Mouse (Mus musculus): ENCODE data around the gene Prkce. TPM values are rescaled to one million over a fixed set of nuclear protein-coding genes. Genes with fewer than 3 reads are reported as not detected.
A peak's percentile ranks its signal among the peaks of the same experiment; 100 is the strongest.

Prkce gene
- total RNA-seq, 2 experiments from 2014 or later = 2.3 to 5.9 TPM

DNA sequence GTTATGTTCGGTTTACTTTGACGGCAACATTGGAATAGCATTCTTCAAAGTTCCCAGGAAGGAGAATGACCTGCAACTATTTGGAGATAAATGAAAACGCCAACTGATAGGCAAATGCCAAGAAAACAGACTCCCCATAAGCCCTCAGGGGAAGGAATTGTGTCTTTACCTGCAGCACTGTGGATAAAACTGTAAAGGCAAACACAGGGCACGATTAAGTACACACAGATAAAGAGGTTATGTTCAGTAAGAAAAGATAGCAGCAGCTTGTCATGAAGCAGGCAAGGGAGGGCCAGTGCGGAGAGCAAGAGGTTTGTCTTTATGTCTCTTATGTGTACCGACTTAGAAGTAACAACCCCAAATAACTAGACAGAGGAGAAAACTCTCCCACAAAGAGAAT is 326.9 kb downstream of the Prkce start:
- ATAC-seq (replicated peaks; ENCODE audit: poor library complexity, severe bottlenecking) = no peak

DNA sequence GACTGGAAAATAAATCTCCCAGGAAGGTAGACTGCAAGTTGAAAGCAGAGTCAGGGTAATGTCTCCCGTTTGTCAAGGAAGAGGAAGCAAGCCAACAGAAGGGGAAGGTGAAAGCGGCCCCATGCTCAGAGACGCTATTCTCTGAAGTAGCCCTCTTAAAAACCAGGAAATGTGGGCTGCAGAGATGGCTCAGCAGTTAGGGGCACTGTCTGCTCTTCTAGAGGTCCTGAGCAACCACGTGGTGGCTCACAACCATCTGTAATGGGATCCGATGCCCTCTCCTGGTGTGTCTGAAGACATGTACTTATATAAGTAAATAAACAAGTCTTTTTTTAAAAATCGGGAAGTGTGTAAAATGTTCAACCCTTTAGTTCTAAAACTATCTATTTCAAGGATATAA is 327.3 kb downstream of the Prkce start:
- peak; percentile 94 for ATAC-seq (replicated peaks; ENCODE audit: poor library complexity, severe bottlenecking)

DNA sequence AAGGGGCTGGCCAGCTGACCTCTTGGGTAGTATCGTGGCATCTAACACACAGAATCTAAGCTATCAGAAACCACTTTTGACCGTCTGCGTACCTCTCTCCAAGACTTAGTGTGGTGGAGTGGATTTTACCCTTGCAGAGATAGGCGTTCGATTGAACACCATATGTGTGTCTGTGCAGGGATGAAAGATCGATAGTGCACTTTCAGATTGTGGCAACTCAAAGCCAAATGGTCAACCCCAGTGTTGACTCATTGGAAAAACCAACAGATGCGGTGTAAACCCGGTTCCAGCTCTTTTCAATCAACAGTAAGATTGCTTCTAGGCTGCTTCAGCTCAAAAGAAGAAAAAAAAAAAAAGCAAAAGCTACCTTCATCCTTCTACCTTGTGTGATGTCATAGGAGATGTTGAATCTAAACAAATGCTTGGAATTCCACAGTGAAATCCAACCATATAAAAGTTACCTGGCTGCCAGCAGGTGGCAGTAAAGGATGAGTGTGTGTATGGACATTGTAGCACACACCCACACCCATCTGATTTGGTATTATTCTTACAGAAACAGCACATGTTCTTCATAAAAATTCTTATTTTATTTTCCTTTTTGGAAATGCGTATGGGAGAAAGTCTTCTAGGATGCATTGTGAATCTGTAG is 328.7 kb downstream of the Prkce start:
- ATAC-seq (replicated peaks; ENCODE audit: poor library complexity, severe bottlenecking) = no peak

DNA sequence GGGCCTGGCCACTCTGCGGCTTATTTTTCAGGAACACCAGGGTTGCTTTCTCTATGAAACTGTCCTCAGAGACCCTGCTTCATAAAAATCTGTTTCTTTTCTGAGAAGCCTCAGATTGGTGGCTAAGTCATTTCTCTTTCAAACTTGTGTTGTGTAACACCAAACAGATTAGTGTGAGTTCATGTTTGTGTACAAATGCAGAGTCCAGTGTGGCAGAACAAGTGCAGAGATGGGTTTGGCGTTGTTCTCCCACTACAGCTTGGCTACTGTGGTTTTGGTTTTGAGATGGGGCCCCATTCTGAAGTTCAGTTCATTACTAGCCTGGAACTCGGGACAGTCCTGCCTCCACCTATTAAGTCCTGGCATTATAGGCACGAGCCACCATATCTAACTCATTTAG is 329.7 kb downstream of the Prkce start:
- no peak for ATAC-seq (replicated peaks; ENCODE audit: poor library complexity, severe bottlenecking)

DNA sequence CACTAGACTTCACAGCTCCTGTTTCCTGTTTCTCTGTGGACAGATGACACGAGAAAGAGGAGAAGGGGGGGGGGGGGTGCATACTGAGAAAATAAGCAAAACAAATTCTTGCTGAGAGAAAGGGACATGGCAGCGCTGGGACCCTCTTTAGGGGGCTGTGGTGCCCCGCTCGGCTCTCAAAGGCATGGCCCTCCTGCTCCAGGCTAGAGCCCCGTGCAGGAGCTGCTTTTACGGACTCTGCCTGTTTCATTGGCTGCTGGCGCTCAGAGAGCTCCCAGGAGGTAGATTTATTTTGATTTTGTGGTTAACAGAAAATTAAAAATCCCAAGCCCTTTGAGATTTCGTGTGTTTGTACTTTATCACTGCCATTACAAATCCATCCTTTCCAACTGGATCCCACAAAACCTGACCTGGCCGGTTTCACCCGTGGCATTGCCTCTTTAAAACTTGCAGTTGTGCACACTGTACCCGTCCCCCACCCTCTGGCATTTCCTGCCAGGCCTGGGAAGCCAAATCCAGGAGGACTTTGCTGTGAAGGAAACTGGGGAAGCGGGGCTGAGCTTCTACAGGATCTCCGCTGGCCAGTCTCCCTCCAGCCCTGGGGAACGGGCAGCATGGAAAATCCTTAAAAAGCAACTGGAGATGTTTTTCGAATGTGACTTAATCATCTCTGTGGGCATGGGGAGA is 331.9 kb downstream of the Prkce start:
- no peak for ATAC-seq (replicated peaks; ENCODE audit: poor library complexity, severe bottlenecking)

DNA sequence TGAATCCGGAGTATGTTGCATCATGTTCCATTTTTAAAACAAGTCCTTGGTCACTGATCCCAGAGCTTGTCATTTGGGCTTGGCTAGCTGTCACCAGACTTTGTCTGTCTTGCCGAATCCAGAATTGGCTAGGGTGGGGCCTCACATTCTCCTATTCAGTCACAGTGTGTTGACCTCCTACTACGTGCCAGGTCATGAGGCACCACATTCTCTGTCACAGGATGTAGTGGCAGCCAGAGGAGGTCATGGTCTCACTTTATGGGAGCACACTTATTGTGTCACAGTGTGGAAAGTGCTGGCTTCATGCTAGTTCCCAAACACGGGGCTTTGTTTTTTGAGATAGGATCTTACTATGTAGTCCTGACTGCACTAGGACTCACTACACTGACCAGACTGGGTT is 333.8 kb downstream of the Prkce start:
- ATAC-seq (replicated peaks; ENCODE audit: poor library complexity, severe bottlenecking) = no peak

DNA sequence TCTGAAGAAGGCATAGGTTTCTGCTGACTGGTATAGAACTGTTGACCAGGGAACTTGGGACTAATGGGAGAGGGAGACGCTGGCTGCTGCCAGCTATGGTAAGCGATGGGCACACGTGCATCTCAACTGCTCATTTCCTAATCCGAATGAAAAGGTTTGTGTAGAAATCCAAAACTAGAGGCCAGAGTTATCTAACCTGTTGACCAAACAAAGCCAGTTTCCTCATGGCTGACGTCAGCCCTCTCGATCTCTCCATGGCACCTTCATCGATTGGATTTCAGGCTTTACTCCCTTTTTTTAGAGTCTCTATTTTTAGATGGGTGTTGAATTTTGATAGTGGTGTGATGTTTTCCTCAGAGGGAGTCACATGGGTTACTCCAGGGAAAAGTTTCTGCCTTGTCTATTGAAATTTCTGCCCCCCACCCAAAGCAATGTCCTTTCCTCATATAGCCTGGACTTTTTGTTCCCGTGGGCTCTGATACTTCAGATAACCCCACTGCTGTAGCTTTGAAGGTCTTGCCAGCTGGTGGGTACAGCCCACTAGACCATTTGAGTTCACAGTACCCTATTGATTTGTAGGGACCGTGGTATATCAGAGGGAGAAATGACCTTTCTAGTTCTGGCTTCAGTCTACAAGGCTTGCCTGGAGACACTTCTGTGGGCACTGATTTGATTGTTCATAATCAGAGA is 335.8 kb downstream of the Prkce start:
- ATAC-seq (replicated peaks; ENCODE audit: poor library complexity, severe bottlenecking) = no peak

DNA sequence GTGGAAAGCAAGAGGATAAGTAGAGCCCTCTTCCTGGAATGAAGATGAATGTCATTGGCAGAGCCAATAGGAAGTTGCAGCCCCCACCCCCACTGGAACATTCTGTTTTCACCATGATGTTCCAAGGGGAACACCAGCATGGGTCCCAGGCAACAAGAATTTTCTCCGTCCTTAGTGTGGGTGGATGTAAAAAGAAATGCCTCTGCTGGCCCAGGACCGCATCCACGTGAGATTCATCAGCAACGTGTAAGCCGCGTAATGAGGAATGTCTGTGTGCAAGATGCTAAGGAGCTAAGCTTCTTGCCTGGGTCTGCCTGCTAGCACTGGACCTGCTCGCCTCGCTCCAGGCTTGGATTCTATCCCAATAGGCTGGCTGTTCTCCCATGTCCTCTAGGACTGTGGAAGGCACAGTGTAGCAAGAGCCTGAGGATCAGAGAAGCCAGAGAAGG is 337.6 kb downstream of the Prkce start, which contains the start of gene Gm10309:
Gene Gm10309, minus strand, starts transcription at position 50 of the 449 bp plus-strand sequence.
- ATAC-seq (replicated peaks; ENCODE audit: poor library complexity, severe bottlenecking) = no peak

DNA sequence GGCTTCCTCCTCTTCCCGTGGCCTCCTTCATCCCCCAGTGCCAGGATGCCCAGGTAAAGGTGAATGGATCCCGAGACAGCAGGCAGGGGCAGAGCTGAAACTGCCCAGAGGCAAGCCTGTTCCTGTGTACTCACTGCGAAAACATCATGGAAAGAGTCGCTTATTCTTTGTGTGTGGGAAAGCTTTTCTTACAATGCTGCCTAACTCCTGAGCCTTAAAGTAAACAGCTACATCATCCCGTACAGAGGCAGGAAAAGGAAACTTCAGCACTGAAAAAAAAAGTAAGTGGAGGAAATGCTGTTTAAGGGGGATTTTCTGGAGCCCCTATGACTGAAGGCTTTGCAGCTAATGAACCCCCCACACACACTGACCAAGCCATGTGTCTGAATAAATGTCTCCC is 339.3 kb downstream of the Prkce start:
- ATAC-seq (replicated peaks; ENCODE audit: poor library complexity, severe bottlenecking) = no peak

DNA sequence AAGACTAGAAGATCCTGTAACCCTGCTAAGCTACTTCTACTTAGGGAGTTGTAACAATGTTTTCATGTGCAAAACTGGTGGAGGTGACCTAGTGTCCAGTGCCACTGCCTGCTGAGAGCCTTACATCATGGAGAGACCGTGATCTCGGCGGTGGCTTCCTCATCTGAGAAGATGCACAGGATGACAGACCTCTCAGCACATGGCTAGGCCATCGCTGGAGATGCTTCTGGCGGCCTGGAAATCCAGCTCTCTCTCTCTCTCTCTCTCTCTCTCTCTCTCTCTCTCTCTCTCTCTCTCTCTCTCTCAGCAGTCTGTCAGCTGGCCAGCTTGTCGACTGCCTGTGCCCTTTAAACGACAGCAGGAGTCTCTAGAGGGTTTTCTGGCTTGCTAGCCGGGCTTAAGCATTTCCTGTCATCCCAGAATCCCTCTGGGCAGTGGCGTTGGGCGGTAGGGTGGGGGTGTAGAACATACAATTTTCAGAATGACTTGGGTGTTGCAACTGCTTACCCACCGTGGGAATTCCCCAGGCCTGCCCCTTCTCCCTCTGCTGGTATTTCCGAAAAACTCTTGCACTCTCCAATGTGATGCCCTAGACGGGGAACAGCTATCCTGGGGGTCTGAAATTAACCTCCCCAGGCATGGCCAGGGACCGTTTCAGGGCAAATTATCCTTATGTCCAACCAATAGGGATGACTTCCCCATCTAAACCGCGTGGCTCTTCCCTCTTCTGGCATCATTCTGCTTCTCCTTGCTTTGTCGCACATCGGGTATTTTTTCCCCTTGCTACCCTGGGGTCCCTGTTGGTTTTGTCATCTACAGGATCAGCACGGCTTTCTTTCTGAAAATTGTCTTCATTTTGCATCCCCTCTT is 340.0 kb downstream of the Prkce start:
- 0 out of 2 replicates have a peak, but pooled peaks have one; percentile 27 for ATAC-seq (replicated peaks; ENCODE audit: poor library complexity, severe bottlenecking)

DNA sequence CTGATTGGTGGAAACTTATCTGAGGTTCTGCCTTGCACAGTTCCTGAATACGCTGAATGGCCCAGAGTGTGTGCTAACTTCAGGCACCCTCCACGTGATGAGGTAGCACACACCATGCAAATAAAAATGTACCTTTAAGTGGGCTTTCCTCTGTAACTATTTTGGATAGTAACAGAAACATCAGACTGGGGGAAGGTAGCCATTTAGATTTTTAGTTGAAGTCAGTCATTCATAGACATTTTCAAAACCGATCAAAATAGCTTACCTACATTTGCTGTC is 340.6 kb downstream of the Prkce start:
- no peak for ATAC-seq (replicated peaks; ENCODE audit: poor library complexity, severe bottlenecking)

DNA sequence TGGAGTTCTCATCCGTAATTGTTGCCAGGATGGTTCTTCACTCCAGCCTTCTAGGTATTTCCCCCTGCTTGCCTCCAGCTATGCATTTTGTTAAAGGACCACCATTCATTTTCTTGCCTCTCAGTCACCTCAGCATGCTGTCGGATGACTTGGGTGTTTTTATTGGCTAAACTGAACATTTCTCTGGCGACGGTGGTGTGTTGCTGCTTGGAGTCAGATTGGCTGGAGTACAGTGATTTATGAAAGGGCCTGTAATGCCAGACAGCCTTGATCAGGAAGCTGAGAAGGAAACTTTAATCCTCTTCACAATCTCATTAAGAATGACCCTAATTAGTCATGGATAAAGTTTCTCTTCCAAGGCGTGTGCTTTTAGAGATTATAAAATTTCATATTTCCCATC is 342.3 kb downstream of the Prkce start:
- ATAC-seq (replicated peaks; ENCODE audit: poor library complexity, severe bottlenecking) = no peak

DNA sequence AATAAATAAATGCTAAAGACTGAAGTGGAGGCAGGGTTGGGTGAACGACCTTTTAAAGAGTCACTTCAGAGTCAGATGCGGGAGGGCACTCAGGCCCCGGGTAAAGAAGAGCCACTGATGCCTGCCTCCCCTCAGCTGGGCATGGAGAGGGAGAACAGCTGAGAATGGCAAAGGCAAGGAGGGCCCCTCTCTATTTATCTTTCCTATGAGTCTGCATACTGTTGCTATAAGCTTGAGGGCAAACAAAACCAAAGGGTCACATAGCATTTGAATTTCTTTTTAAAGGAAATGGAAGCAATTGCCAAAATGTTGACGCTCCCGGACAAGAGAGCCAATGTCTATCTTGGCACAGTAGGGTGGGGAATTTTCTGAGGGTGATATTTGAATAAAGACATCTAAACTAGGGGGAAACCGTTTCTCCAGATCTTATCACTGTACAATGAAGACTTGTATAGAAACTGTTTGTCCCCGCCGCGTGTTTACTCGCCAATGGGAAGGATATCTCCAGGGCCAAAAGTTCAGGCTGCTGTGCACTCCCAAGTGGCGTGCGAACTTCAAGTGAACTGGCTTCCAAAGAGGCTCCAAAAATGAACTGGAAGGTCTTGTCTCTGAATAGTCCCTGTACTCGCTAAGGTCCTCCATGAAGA is 347.5 kb downstream of the Prkce start:
- ATAC-seq (replicated peaks; ENCODE audit: poor library complexity, severe bottlenecking) = no peak

DNA sequence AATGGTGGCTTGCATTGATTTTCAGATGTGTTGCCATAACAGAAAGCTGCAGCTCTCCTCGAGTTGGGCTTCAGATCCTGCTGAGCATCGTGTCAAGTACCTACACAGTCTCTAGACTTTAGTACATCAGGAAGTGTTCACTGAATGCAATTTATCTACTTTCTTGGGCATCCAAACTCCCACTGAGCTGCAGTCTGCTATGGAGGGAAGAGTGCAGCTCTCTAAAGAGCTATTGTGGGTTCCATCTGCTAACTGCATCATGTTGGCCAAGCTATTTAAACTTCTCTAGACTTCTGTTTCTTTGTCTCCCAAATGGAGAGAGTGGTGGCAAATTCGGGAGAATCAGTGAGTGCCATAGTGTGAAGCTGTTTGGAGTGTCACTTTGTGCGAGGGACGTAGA is 349.0 kb downstream of the Prkce start:
- no peak for ATAC-seq (replicated peaks; ENCODE audit: poor library complexity, severe bottlenecking)

DNA sequence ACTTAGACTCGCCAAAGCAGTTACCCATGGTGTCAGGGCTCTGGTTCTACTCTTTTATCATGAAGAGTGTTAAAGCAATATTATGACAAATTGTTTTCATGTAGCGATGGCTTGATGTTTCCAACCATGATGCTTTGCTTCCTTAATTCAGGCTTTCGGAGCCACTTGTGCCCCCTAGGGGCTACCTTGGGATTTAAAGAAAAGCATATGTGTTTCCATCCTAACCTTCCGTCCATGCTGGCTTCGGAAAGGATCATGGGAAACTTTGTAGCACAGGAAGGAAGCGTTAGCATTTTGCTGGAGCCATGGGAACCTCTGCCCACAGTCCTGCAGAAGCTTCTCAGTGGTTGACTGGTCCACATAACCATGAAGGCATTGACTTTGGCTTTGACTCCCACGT is 351.0 kb downstream of the Prkce start:
- no peak for ATAC-seq (replicated peaks; ENCODE audit: poor library complexity, severe bottlenecking)

DNA sequence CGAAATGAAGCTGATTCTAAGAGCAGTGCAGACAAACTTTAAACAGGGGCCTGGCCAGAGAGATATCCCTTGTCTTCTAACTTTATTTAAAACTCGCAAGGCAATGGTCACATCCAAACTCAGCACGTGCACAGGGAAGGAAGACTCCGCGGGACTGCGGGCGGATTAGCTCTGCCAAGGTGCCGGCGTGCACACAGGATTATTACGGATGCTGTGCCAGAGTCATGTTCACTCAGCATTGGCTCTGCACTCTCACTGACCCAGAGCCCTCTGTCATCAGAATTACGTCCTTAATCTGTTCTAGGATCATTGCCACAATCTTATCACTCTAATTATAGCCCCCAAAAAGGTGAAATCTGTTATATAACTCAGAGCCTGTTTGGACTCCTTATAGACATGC is 353.7 kb downstream of the Prkce start:
- ATAC-seq (replicated peaks; ENCODE audit: poor library complexity, severe bottlenecking) = no peak

DNA sequence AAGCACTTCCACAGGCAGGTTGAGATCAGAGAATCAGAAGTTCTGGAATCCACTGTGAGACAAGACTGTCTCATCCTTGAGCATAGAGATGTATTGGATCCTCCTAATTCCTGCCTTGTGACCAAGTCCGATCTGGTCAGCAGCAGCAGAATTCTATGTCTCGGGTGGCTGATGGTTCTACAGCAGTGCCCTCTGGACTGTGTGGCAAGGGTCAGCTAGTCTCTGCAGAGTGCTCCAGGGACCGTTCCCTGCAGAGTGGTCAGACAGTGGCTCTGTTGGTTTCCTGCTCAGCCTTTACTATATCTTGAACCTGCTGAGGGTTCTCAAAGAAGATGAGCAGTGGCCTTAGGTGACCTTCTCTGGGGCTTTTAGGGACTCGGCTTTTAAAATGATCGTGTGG is 355.1 kb downstream of the Prkce start:
- ATAC-seq (replicated peaks; ENCODE audit: poor library complexity, severe bottlenecking) = no peak

DNA sequence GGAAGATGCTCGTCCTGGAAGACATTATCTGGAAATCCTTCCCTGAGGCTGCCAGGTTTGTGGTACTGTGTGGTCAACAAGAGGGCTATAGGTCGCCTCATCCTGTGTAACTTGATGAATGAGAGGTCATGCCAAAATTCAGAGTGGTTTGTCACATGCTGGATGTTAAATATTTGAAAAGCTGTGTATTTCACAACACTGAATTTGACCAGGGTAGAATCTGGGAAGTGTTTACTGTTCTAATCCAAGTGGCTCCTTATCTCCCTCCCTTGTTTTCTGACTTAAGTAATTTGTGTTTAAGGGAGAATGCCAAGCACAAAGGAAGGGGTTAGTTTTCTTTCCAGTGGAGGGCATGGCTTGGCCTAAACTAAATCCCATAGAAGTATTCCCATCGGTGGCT is 355.8 kb downstream of the Prkce start:
- no peak for ATAC-seq (replicated peaks; ENCODE audit: poor library complexity, severe bottlenecking)

DNA sequence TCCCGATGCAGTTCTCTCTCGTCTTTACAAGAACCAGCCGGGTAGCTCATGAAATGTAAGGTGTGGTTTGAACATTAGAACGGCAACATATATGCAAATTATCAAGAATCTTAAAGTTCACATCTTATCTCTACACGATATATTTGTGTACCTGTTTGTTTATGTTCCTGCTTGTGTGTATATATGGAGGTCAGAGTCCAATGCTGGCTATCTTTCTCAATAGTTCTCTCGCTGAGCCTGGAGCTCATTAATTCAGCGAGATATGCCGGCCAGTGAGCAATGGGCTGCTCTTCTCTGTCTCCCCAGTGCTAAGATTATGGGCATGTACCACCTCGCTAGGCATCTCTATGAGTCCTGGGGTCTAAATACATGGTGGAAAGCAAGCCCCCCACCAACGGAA is 356.3 kb downstream of the Prkce start:
- no peak for ATAC-seq (replicated peaks; ENCODE audit: poor library complexity, severe bottlenecking)

DNA sequence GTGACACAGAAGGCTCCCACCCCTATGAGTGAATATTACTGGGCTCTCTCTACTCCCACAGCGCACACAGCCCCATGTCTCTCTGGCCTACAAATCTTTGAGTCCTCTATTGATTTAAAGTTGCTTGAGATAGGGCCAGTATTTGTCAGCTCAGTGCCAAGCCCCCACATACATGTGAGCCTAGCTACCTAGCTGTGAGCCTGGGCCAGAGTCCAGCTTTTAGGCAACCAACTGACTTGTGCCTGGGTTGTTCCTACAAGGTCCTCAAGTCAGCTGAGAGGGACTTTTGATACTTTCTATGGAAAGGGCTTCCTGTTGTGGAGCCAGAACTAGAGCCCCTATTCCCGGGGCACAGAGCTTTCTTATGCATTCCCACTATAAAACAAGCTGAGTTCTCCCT is 357.5 kb downstream of the Prkce start:
- no peak for ATAC-seq (replicated peaks; ENCODE audit: poor library complexity, severe bottlenecking)
